Mouse (Mus musculus) heart, adult 18-20 months (tissue): ENCODE measurements around the gene Ctdnep1. TPM values are rescaled to one million over a fixed set of nuclear protein-coding genes. Genes with fewer than 3 reads are reported as not detected.

Experiments used
- DNase-seq, 2 experiments: peaks; one replicate each; pipeline ENCODE4 v3.0.0; 2021 to 2022; ENCODE audit warnings: mixed read lengths in 1 of 2
- total RNA-seq, 2 experiments: library from RNA; stranded (reverse); gene quantifications; 2 replicates each; pipeline ENCODE4 v1.2.3; 2021

Gene Ctdnep1
- total RNA-seq, 2 experiments from 2014 or later, result 130 to 144 TPM

DNA sequence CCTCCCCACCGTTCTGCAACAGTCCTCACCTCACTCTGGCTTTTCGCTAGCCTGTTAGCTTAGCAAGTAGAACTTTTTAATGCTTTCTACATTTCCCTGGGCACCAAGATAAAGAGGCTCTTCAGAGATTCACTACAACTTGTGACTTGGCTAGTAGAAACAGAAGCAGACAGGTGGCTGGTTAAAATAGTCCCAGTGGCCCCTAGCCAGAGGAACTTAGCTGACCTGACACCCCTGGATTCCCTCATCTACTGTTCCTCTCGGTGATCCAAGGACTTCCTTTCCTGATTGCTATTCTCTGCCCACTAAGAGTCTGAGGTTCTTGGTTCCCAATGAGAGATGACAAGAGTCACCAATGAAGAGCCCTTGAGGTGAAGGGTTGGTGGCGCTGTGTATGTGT, 2.4 kb downstream of the Ctdnep1 start:
- DNase-seq, result peak; percentile 60 to 61

- DNase-seq, result no peak
Measured at GRCm38 (mm10) chr11:69984431-69984830, 3.5 kb downstream of the Ctdnep1 start.

DNA sequence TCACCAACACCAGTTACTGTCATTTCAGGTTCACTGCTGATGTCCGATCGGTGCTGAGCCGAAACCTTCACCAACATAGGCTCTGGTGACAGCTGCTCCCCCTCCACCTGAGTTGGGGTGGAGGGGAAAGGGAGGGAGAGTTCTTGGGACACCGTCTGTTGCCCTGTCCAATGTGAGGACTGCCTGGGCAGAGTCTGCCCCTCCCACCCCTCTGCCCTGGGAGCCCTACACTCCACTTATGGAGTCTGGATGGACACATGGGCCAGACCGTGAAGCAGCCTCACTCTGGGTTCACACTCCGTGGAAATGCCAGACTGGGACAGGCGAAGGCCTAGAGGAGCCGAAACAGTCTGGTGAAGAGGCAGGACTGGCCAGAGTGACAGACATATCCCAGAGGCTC, 9.0 kb downstream of the Ctdnep1 start:
- DNase-seq, result no peak

DNA sequence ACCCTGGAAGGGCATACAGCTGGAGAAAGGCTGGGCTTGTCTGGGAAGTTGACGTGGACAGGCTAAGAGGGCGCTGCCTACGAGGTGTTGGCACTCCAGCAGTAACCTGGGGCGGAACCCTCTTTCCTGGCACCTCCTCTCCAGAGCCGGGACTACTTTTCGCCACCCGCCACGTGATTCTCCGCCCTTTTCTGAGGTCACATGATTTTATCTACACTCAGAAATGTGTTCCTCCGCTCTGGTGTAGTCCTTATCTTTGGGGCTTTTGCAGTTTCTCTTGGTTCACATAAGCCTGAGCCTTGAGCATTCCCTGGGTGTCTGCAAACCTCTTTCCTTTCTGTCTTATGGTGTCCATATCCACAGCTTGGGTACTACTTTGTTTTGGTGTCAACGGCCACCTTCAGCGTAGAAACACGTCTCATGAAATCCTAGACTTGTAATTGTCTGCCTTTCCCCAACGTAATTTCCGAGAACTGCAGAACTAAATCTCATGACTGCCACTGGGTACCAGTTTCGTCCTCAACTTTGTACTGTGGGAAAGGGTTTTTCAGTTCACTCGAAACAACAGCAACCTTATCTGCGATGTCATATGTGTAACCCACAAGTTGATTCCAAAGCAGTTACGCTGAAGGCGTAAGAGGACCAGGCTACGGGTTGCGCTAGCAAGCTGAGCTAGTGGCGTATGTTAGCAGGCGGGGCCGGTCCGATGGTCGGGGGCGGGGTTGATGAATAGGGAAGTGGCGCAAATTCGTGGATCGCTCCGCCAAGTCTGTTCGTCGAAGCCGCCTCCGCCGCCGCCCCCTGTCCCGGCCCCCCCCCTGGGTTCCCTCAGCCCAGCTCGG, 10.1 kb downstream of the Ctdnep1 start, which contains the start of gene Gabarap:
TSS of gene Gabarap (plus strand) at position 294 of the 842 bp plus-strand sequence.
- peak; percentile 98 for DNase-seq

DNA sequence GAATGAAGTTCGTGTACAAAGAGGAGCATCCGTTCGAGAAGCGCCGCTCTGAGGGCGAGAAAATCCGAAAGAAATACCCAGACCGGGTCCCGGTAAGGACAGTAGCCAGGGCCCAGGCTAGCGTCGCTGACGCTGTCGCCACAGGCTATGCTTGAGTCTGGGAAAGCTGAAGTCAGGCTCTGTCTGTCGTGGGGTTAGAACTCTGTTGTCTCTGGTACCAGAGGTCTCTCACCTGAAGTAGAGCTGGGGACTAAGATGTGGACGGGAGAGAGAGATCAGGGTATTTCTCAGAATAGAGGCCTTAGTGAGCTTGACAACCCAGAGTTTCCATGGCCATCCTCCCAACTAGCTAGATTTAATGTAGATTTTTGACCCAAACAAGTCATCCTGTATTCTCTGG, 10.8 kb downstream of the Ctdnep1 start:
- no peak for DNase-seq

GRCm38 (mm10) chr11:69992396-69992795, 11.4 kb downstream of the Ctdnep1 start:
- DNase-seq, result peak in 1 of 2 experiments; percentile 39

- no peak for DNase-seq
Measured at GRCm38 (mm10) chr11:69992932-69993331, 12.0 kb downstream of the Ctdnep1 start.

DNA sequence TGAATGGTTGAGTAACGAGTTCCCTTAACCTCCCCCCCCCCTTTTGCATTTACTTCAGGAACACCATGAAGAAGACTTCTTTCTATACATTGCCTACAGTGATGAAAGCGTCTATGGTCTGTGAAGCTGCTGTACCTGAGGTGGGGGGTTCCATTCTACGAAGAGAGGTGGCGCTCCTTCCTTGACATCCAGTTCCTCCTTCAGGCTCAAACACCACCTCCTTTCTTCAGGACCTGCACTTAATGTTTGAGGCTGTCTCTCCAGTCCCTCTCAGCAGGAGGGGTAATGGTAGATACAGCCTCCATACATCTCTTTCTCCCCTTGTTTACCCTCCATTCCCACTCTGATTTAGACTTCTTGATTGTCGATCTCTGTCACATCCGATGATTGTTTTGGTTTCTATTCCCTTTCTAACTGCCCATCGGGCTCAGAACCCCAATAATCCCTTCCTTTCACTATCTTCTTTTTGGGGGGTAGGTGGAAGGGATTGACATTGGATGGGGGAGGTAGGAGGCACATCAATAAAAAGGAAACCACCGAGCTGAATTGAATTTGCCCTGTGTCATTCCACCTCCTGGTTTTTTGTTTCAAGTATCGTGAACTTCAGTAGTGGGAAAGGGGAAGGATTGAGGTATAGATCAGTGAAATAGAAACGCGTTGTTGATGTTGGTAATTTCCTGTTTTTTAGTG, 13.6 kb downstream of the Ctdnep1 start:
- DNase-seq, result no peak

- DNase-seq, result peak; percentile 98 to 100
Measured at GRCm38 (mm10) chr11:69995391-69995960, 14.5 kb downstream of the Ctdnep1 start, which contains the start of gene Phf23. Gene Phf23 (plus strand): TSS chr11:69995777.

GRCm38 (mm10) chr11:69996161-69997061, 15.5 kb downstream of the Ctdnep1 start:
- DNase-seq, result peak; percentile 57 to 71

- DNase-seq, result peak; percentile 92 to 94
Measured at GRCm38 (mm10) chr11:69997070-69997509, 16.1 kb downstream of the Ctdnep1 start.

GRCm38 (mm10) chr11:69998567-69999491, 17.9 kb downstream of the Ctdnep1 start:
- DNase-seq, result peak in 1 of 2 experiments; percentile 28

DNA sequence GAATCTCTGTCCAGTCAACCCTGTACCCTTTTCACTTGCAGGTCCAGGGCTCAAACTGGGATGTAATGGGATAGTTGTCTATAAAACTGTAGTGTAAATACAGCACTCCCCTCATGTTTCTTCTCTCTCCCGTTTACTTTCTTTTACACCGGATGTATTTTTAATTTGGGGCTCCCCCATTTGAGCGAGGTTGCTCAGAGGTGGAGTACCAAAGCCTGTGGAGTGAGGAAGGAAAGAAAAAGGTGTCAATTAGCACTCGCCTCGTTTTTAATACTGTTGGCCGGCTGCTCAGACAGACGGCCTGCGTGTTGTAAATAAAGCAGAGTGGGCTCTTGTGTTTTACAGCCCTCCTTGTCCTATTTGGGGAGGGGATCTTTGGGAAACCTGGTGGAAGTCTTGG, 18.7 kb downstream of the Ctdnep1 start:
- DNase-seq, result no peak

DNA sequence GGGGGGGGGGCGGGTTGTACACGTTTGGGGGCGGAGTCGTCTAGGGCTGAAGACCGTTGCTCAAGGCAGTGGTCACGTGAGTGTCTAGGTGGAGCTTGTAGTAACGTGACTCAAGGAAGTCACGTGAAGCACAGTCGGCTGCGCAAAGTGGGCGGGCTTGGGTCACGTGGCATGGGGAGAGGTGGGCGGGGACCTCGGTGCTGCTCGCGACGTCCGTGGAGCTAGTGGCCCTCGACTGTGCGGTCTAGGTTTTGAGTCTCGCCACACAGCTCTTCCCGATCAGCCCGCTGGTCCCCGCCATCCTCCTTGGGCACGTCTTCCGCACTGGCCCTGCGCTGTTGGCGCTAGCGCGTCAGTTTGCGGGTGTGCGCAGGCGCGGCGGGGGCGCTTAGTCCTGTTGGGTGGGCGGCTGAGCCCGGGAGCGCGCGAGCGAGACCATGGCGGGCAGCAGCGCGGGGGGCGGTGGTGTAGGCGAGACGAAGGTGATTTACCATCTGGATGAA, 19.5 kb downstream of the Ctdnep1 start, which contains the start of gene Dvl2:
TSS of gene Dvl2 (plus strand) at position 200 of the 503 bp plus-strand sequence.
- peak; percentile 91 to 94 for DNase-seq

GRCm38 (mm10) chr11:70001159-70001558, 20.2 kb downstream of the Ctdnep1 start:
- no peak for DNase-seq

DNA sequence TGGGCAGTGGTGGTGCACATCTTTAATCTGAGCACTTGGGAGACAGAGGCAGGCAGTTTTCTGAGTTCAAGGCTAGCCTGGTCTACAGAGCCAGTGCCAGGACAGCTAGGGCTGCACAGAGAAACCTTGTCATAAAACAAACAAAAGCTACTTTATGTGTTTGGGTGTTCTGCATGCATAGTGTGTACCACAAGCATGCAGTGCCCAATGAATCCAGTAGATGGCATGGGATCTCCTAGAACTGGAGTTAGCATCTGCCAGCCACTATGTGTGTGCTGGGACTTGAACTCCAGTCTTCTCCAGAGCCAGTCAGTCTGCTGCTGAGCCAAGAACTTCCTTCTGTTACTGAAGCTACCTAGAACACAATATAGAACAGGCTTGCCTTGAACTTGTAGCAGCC, 20.9 kb downstream of the Ctdnep1 start:
- no peak for DNase-seq

DNA sequence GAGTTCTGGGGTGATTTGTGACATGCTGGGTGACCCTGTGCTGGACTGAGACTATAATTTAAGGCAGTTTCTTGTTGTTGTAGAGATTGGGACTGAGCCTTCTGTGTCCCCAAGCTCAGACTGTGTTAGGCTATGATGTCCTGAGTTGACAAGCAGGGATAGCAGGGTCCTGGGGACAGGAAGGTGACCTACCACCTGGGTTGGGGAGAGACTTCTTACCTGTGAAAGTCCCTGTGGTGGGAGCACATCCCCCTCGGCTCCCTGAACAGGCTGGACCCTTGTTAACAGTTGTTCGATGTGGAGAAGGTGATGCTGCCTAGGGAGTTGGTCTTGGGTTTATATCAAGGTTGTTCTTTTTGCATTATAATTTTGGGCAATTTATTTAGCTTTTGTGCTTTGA, 21.5 kb downstream of the Ctdnep1 start:
- DNase-seq, result no peak

DNA sequence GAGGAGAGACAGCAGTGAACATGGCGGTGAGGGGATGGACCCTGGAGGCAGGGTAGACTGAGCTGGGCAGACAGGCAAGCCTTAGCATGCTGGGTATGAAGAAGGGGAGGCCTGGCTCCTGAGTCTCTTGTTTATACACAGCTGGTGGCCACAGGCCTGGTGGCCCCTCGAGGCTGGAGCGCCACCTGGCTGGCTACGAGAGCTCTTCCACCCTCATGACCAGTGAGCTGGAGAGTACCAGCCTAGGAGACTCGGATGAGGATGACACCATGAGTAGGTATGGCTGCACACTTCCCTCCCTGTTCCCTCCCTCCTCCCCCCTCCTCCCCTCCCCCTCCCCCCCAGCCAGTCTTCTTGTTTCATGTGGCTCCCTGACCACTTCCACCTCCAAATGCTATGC, 24.6 kb downstream of the Ctdnep1 start:
- no peak for DNase-seq

DNA sequence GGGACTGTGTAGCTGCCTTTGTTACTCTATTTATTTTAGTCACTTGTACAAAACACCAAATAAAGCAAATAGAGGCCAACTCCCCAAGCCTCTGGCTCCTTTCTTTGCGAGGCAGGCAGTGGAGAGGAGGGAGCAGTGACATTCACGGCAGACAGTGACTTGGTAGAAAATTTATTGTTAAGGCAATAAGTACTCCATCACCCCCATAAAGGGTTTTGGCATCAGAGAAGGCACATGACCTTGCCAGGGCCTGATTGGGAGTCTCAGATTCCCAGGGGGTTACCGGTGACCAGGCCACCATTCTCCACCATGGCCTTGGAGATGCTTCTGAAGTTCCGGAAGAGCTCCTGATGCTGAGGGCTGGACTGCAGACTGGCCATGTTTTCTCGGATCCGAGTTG, 29.1 kb downstream of the Ctdnep1 start:
- no peak for DNase-seq

DNA sequence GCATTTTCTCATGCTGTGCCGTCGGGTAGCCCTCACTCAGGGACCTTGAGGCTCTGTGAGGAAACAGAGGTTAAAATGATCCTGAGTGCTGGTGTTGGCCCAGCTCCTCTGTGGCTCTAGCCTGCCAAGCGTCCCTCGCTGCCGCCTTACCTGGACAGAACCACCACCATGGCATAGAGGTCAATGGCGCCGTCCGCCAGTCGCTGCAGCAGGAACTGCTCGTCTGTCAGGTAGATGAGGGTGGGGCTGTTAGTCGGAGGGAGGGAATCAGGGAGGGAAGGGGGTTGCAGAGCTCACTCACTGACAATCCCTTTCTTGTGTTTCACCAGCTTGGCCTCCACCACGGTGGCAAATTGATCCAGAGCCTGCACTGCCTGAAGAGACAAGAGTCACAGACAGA, 29.6 kb downstream of the Ctdnep1 start:
- no peak for DNase-seq
